Mouse (Mus musculus): ENCODE results near the gene Ackr3.

GRCm38 (mm10) chr1:90204821-90205220, 1.0 kb downstream of the Ackr3 start:
- TF ChIP-seq CTCF (conservative IDR thresholded peaks at IDR 0.05; ENCODE audit: low read length), result no peak
- TF ChIP-seq NANOG (IDR thresholded peaks at IDR 0.05; ENCODE audit: borderline replicate concordance, low read length), result no peak
- no peak for TF ChIP-seq POU5F1 (IDR thresholded peaks at IDR 0.05; ENCODE audit: borderline replicate concordance, low read length)

Measured in E14TG2a.4 (cell line).